Mouse (Mus musculus) cerebellum, adult 11 months (tissue): ENCODE results near the gene Olfr902.
"Not testable (repeated sequence)": the region's sequence is repeated elsewhere in the genome, so short reads cannot be mapped to it uniquely, and the experiment has no call there.

Source experiments
- DNase-seq: peaks from one replicate; pipeline ENCODE4 v3.0.0; 2022

Olfr902 gene

GRCm38 (mm10) chr9:38447352-38447751 lies at the start of gene Olfr902:
Gene Olfr902, plus strand, starts transcription at chr9:38447652.
- no peak for DNase-seq

- DNase-seq, result no peak
Measured at GRCm38 (mm10) chr9:38401398-38401797, 46.1 kb upstream of the Olfr902 start, which contains the start of gene Olfr147. Gene Olfr147, plus strand, starts transcription at chr9:38401698.

GRCm38 (mm10) chr9:38407502-38407901 lies 40.0 kb upstream of the Olfr902 start:
- DNase-seq, result not testable (repeated sequence)

- DNase-seq, result not testable (repeated sequence)
Measured at GRCm38 (mm10) chr9:38413502-38413901, 34.0 kb upstream of the Olfr902 start.

- DNase-seq, result no peak
Measured at GRCm38 (mm10) chr9:38423801-38424200, 23.7 kb upstream of the Olfr902 start.

GRCm38 (mm10) chr9:38427026-38427425 lies 20.4 kb upstream of the Olfr902 start:
- DNase-seq, result no peak

GRCm38 (mm10) chr9:38429155-38429554 lies 18.3 kb upstream of the Olfr902 start, which contains the start of gene Olfr901:
Gene Olfr901, plus strand, starts transcription at chr9:38429455.
- no peak for DNase-seq

- DNase-seq, result no peak
Measured at GRCm38 (mm10) chr9:38462844-38463243, 15.4 kb downstream of the Olfr902 start, which contains the start of gene Olfr904. Gene Olfr904, plus strand, starts transcription at chr9:38463144.

GRCm38 (mm10) chr9:38470807-38471206 lies 23.4 kb downstream of the Olfr902 start, which contains the start of gene Olfr905:
Gene Olfr905, plus strand, starts transcription at chr9:38471107.
- no peak for DNase-seq

GRCm38 (mm10) chr9:38486785-38487184 lies 39.3 kb downstream of the Olfr902 start, which contains the start of gene Olfr906:
Gene Olfr906, plus strand, starts transcription at chr9:38487085.
- no peak for DNase-seq

- no peak for DNase-seq
Measured at GRCm38 (mm10) chr9:38495501-38495900, 48.0 kb downstream of the Olfr902 start, which contains the start of gene Olfr907. Gene Olfr907, plus strand, starts transcription at chr9:38495801.
